Mouse (Mus musculus): ENCODE data around the gene Dpf3.

GRCm38 (mm10) chr12:83369416-83369815 is 118.1 kb downstream of the Dpf3 start:
- TF ChIP-seq CTCF (IDR thresholded peaks at IDR 0.05; ENCODE audit: low read depth): no peak
- TF ChIP-seq EP300 (IDR thresholded peaks at IDR 0.05; ENCODE audit: low read depth): no peak
